Mouse (Mus musculus) testis, postnatal 14 days (tissue): ENCODE results near the gene Asic2.
A peak's percentile ranks its signal among the peaks of the same experiment; 100 is the strongest.

Experiments
- DNase-seq: peaks from one replicate; pipeline ENCODE4 v3.0.0; 2021; ENCODE audit warnings: low spot score

The Asic2 gene

DNA sequence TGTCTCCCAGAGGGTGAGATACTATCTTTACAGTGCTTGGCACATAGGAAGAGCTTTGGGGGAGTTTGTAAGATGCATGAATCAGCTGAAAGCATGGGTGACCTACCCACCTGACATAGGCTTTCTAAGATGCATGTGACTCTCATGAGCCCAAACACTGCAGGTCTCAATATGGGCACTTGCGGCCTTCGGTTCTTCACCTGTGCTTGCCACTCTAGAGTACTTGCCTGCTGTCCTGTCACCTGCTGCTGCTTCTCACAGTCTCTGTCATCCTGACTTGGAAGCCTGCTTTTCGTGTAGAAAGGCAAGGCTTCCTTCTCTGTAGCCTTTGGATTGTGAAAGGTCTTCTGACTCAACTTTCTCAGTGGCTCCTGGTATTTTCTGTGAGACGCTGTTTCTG lies 645.1 kb downstream of the Asic2 start:
- DNase-seq, result no peak

DNA sequence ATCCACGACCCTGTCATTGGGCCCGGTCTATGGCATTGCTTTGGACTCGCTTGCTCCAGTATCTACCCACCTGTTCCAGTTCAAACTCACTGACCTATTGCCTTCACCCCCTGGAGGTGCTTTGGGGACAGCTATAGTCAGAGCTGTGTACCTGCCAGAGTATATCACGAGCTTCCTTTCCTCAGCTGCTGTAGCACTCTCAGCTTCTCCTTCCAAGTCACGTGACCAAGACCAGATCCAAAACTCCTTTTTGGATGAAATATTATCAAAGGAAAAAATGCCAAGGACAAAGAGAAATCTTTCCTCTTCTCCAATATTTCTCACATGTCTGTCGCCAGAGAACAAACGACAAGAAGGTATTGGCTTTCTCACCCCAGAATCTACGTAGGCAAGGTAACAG lies 645.8 kb downstream of the Asic2 start:
- no peak for DNase-seq

DNA sequence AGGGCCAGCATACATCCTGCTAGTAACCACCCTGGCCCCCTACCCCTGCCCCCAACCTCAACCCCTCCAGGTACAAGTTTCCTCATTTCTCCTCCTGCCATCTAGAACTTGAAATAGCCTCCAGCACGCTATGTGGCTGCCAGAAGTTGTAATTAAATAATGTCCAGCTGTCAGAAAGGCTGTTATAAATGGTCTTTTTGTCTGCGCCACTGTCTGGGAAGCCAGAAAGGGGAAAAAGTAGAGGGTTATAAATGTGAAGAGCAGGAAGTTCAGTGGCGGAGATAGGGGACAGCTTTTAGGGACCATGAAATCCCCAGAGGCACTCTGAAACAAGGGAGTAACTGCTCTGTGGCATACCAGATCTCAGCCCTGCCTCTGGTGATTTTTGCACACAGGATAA lies 678.2 kb downstream of the Asic2 start:
- no peak for DNase-seq

DNA sequence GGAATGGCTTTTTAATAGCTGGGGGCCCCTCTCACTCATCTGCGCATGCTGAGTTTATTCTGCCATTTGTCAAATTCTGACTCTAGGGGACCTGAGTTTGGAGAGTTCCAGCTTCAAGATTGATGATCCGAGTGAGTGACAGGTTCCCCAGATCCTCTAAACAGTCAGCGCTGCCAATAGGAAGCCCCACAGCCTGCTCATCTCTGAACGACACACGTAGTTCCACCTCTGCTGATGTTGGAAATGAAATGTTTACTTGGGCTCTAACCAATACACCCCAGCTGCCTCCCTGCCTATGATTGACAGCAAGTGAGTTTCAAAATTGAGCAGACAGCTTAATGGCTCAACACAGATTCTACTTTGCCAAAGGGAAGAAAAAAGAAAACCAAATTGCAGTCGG lies 685.1 kb downstream of the Asic2 start:
- DNase-seq, result no peak

DNA sequence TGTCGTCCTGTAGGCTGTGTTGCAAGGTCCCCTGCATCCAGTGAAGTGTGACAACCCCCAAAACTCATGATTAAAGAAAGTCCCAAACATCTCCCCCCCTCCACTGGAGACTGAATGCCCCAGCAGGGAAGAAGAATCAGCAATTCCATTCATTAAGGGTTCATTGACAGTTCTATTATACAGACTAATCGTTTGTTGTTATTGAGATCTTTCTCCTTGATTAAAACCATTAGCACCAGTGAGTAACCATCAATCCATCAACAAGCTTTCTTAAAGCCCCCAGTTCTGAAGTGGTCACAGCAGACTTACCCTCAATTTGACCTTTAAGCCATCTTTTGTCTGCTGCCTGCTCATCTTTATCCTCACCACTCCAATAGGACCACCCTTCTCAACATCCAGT lies 688.2 kb downstream of the Asic2 start:
- DNase-seq, result no peak

DNA sequence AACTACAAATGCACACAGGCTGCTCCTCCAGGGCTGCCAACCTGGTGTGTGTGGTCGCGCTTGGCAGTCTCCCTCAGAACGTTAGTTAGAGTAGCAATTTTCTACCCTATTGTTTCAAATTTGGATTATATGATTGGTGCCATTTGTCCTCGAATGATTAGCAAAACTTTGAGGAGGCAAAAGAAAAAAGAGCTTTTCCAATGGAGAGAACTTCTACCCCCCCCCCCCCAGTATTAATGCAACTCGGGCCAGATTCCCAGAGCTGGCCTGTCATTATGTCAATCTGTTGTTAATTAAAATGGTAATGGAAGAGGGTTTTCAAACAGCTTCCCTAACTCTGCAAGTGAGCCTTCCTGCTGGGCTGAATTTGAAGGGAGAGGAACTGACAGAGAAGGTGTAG lies 690.9 kb downstream of the Asic2 start:
- no peak for DNase-seq

DNA sequence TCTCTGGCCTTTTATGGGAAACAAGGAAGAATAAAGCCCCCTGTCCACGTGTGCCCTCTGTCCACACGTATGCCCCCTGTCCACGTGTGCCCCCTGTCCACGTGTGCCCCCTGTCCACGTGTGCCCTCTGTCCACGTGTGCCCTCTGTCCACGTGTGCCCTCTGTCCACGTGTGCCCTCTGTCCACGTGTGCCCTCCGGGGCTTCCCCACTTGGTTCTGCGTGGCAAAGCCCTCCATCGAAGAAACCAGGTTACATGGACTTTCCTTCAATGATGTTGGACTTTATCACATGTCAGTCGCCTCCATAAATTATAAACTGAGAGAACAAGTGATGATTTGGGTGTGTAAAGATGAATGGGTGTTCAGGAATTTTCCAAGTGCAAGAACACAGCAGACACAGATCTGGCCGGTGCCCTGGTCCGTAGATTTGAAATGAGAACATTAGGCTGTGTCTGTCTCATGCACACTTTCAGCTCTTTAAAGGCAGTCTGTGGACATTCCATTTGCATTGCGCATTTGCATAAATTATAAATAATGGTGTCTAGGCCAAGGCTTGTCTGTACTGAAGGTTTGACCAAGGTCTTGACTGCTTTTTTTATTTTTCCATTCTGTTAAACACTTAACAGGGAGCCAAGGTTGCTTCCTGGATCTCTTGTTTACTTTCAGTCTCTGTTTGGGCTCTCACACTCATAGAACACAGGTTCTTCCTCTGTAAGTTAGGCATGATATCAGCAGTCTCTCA lies 695.4 kb downstream of the Asic2 start:
- DNase-seq, result no peak

DNA sequence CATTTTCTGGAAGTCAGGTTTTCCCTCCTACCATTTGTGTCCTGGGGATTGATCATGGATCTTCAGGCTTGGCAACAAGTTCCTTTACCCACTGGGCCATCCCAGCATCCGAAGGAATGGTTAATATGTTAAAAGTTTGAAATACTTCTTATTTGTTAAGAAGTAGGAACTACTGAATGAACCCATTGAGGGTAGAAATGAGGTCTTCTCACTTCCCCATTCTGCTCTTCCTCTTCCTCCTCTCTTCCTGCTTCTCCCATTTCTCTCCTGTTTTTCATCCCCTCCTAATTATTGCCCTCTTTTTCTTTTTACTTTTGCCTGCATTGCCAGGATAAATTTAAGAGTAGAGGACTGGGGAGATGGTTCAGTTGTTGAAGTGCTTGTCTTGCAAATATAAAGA lies 696.8 kb downstream of the Asic2 start:
- no peak for DNase-seq

DNA sequence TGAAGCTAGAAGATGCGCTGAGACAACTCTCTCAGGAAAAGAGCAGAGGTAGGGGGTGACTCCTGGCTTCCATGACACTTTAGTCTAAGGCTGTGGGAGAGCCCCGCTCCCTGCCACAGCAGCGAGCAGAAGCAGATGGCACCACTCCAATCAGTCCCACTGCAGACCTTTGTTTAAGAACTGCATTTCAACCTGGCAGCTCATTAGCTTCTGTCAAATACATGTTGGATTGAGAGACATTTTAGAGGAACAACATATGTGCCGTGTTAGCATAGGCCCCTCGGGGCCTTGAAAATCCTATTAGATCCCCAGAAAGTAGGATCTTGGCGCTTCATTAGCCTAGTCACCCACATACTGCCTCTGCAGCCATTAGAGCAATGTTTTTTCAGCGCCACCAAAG lies 697.7 kb downstream of the Asic2 start:
- DNase-seq, result no peak

DNA sequence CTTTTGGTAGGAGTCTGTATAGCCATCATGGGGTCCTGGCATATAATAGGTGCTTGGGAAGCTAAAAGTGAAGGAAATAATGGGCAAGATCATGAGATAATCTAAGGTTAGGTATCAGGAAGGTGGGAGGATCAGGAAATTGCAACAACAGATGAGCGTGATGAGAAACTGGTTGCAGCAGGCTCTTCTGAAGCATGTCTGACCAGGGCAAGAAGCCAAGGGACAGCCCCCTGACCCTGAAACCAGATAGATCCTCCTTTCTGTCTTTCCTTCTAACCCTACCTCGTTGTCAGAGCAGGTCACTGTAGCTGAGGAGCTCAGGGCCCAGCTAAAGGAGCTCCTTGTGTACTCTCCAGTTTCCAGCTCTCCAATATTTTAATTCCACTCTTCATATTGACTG lies 704.5 kb downstream of the Asic2 start:
- DNase-seq, result no peak

DNA sequence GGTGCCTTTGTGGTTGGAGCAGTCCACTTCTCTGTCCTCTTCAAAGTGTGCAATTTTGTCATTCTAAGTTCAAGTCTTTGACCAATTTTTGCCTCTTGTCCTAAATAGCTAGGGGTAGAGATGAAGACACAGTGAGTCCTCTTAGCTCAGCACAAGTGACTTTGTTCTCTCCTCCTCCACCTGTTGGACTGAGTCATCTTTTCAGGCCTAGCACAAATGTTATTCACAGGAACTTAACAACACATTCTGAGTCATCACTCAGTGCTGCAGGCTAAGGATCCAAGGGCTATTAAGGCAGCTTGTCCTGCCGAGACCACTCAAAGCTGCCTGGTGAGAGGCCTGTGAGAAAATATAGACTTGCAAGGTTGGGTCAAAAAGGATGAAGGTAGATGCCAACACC lies 705.1 kb downstream of the Asic2 start:
- DNase-seq, result no peak

DNA sequence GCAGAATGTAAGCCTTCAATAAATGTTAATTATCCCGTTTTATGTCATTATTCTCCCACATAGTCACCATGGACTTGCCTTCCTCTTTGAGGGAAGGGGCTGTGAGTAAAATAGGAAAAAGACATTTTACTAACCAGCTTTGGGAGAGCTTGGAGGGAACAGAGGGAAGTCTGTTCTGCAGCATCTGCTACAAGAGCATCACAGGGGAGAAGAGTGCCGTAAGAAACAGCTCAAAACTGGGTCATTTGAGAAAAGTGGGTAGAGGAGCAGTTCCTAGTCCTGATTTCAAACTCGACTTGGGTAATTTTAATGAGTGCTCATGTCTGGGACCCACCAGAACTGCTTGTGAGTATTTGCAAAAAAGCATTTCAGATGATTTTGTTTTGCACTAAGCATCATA lies 707.0 kb downstream of the Asic2 start:
- no peak for DNase-seq

DNA sequence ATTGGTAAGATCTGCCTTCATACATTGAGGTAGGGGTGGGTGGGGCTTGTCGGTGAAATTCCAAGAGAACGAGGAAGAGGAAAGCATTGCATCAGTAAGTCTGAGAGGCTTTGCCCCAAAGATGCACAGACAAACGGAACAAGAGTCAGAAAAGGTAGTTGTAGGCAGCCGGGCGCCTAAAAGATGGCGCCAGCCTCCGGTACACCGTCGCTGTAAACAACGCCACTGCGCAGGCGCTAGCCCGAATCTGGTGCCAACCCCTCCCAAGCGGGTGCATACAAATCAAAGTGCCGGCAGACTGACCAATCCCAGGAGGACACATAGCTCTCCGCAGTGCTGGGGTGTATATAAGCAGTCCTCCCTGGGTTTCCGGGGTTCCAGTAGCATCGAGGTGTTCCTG lies 727.1 kb downstream of the Asic2 start:
- peak; percentile 71 for DNase-seq

DNA sequence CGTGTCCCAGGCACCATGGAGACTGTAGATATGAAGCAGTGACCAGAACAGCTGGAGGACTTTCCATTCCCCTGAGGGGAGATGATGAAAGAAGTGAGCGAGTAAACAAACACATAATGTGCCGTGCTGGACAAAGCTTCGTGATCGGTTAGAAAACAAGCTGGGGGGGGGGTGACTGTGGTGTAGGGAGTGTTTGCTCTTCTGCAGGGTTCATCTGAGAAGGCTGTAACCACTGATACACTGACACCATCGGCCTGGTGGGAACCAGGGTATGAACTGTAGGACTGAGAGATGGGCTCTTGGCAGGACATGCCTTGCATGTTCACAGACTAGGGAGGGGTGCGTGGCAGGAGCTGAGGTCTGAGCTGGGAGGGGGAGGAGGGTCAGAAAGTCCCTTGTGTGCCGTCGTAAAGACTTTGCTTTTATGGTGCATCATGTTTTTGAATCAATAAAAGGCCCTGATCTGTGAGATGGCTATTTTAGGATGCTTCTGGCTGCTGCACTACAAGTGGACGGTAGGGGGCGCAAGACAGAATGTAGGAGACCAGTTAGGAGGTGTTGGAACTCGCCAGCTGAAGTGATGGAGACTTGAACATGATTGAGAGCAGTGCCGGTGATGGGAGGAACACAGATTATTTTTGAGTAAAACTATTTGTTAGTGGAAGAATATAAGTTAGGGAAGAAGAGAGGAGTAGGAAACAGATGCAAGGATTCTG lies 728.1 kb downstream of the Asic2 start:
- peak; percentile 34 for DNase-seq

DNA sequence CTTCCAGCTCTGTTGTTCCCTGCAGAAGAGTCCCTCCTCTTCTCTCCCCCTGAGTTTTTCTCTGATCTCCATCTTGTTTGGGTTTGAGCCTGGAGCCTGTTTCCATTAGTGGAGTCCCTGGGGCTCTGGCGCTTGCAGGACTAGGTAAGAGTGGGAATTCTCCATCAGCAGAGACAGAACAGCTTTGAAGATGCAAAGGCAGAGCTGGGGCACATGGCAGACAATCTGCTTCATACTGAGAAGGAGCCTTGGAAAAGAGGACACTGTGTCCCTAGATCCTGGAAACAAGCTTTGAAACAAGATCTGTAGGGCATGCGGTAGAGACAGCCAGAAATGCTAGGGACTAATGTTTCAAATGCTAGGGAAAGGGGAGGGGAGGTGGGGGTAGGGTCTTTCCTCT lies 729.2 kb downstream of the Asic2 start:
- DNase-seq, result no peak

DNA sequence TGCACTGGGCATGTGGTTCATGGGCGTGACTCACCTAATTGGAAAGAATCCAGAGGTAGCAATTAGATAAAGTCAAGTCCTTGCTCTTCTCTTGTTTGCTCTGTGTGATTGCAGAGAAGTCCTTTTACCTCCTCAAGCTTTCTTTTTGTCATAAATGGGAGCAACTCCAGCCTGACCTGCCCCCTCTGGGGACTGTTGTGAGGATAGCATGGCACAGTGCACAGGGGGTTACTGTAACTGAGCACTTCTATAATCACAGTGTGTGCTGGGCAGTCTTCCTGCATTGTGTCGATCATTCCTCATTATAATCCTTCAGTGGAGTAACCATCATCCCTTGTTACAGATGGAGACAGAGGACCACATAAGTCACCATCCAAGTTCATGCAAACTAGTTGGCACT lies 732.2 kb downstream of the Asic2 start:
- DNase-seq, result no peak

DNA sequence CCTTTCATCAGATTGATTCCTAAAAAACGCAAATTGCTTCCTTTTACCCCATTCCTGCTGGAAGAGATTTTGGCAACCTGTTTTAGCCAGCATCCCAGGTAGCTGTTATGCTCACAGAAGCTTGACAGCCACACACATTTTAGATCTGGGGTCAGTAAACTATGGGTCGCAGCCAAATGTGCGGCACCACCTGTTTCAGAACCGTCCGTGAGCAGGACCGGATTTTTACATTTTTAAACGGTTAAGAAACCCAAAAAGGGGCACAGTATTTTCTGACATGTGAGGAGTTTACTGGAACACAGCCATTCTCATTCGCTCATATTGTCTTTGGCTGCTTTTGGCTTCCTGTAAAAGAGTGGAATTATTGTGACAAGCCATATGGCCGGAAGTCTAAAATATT lies 744.9 kb downstream of the Asic2 start:
- no peak for DNase-seq

DNA sequence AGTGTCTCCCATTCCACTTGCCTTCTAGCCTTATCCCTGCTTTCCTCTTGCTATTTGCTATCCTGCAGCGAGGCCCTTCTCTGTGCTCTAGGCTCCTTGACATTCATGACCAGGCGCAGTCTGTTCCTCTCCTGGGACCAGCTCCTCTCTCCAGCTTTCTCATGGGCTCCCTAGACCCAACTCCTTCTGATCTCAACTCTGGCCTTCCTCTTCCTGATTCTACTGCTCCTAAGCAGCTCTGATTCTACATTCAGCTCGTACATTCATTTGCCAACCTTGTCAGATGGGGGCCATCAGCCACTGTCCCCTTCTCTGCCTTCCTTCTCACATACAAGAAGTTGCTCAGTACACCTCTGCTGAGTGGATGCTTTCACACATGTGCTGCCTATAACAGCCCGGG lies 747.5 kb downstream of the Asic2 start:
- DNase-seq, result no peak

DNA sequence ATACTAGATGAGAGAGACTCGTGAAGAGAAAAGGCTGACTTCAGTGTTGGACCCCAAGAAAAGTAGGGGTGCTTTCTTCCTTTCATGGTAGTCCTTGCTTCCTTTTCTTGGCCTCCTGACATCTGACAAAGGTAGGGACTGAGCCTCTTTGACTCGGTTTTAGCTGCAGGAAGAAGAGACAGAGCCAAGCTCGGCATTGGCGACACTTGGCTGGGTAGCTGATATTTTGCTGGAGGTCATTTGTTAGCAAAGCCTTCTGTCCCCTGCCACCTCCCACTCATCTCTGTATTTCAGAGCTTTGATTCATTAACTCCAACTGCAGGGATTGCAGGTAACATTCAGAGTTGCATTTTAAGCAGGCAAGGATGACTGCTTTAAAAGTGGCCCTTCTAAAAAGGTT lies 762.8 kb downstream of the Asic2 start:
- no peak for DNase-seq

DNA sequence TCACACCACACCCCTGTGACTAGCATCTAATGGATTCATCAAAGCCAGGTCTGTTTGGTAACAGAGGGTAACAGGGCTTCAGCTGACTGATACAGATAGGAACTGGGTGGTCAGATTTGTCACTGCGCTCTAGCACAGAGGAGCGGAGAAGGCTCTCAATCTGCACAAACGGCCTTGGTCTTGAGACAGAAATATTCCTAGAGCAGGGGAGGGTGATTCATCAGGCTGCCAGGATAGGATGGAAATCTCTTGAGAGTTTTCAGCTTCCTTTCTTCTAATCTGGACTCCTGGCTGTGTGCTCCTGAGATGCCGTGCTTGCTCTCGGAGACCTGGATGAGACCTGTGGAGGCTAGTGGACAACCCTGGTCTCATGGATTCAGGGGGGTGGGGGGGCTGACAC lies 765.7 kb downstream of the Asic2 start:
- DNase-seq, result no peak

DNA sequence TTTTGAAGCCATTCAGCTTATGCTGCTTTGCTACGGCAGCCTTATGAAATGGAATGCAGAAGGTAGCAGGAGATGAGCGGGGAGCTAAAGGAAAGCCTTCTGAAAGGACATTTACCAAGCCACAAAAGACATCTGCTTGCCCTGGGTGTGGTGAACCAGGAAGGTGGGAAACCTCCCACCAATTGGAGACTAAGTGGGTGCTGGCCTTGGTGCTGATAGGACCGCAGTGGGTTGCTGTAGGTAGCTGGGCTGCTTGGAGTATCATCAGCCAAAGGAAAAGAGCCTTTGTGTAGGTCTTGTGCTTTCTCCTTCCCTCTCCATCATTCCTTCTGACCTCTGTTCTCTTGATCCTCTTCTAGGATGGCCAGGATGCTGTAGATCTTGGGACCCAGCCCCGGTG lies 774.4 kb downstream of the Asic2 start:
- peak; percentile 8 for DNase-seq

DNA sequence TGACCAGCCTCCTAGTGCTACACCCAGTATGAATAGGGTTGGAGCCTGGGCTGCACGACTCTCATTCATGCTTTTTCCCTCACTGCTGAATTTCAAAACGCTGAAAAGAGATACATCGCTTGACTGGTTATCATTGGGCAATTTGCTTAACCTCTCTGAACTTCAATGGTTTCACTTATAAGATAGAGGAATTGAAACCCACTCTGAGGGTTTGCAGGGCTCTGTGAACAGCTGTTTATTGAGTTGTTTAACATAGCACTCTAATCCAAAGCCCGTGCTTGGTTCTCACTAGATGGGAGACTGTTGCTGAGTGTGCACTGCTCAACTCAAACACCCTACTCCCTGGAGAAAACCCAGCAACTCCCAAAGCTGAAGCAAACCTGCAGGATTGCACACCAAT lies 776.1 kb downstream of the Asic2 start:
- no peak for DNase-seq

DNA sequence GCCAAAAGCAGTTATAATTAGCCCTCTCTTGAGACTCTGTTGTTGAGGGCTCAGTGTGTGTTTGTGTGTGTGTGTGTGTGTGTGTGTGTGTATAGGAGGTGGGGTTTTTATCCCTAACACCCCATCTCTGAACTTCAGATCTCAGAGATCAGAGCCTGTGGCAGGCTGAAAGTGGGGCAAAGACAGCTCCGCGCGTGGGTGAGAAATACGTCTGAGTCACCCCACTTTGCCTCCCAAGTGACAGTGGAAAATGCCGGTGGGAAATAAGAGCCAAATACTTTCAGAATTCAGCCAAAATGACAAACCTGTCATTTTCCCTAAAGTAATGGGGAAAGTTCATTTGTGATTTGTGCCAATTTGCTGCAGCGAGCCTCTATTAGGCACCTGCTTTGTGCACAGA lies 779.2 kb downstream of the Asic2 start:
- no peak for DNase-seq

DNA sequence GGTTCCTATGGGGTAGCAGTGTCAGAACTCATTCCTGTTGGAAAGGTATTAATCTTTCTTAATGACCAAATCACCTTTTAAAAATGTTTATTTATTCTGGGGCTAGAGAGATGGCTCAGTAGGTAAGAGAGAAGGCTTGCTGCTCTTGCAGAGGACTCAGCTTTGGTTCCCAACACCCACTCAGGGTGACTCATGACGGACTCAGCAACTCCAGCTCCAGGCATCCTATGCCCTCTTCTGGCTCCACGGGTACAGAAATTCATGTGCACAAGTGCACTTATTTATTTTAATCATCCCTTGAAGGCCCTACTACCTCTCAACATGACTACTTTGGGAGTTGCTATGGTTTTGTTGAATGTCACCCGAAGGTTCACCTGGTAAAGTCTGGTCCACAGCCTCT lies 780.4 kb downstream of the Asic2 start:
- DNase-seq, result no peak
